Mouse (Mus musculus) liver, postnatal 0 days (tissue): ENCODE measurements around the gene Stt3b. TPM values are rescaled to one million over a fixed set of nuclear protein-coding genes. Genes with fewer than 3 reads are reported as not detected.
A peak's percentile ranks its signal among the peaks of the same experiment; 100 is the strongest.

Source experiments
- ATAC-seq: fragments of 200-750 bp; cut with Nextera tagmentation; 2 replicates; pipeline ENCODE4 v1.8.0; 2017; ENCODE audit warnings: mild to moderate bottlenecking, moderate library complexity
- DNase-seq: peaks from one replicate; pipeline ENCODE4 v3.0.0-alpha.2; 2016
- H3K27ac ChIP-seq: fragments of 300-500 bp; sonication (generic); 2 replicates; pipeline ENCODE4 v1.5.1; 2014; ENCODE audit warnings: antibody characterized with exemption, moderate library complexity, mild to moderate bottlenecking, low read depth
- H3K27me3 ChIP-seq: fragments of 300-500 bp; sonication (generic); 2 replicates; pipeline ENCODE4 v1.6.1; 2014; ENCODE audit warnings: low read length, control low read depth, mixed read lengths; ENCODE audit not compliant: insufficient read depth
- H3K36me3 ChIP-seq: fragments of 300-500 bp; sonication (generic); replicated peaks from 2 replicates; pipeline ENCODE4 v1.6.1; 2014; ENCODE audit warnings: mild to moderate bottlenecking, control low read depth, low read length, moderate library complexity, mixed read lengths; ENCODE audit not compliant: insufficient read depth
- H3K4me1 ChIP-seq: fragments of 300-500 bp; sonication (generic); 2 replicates; pipeline ENCODE4 v1.6.1; 2014; ENCODE audit warnings: antibody characterized with exemption, mild to moderate bottlenecking, control low read depth; ENCODE audit not compliant: insufficient read depth
- H3K4me2 ChIP-seq: fragments of 300-500 bp; sonication (generic); 2 replicates; pipeline ENCODE4 v1.6.1; 2014; ENCODE audit warnings: low read depth, mild to moderate bottlenecking, low read length, moderate library complexity, mixed read lengths
- H3K4me3 ChIP-seq: fragments of 300-500 bp; sonication (generic); 2 replicates; pipeline ENCODE4 v1.5.1; 2014; ENCODE audit warnings: low read depth, low read length
- H3K9ac ChIP-seq: fragments of 300-500 bp; sonication (generic); replicated peaks from 2 replicates; pipeline ENCODE4 v1.6.1; 2014; ENCODE audit warnings: mild to moderate bottlenecking, moderate library complexity
- H3K9me3 ChIP-seq: fragments of 300-500 bp; sonication (generic); 2 replicates; pipeline ENCODE4 v1.6.1; 2016; ENCODE audit warnings: mild to moderate bottlenecking, control low read depth, low read length, mixed read lengths
- CTCF ChIP-seq: sonication (generic); IDR thresholded peaks from 2 replicates; pipeline ENCODE4 v1.5.1; 2016; ENCODE audit warnings: antibody characterized with exemption, low read depth
- EP300 ChIP-seq: IDR thresholded peaks from 2 replicates; pipeline ENCODE4 v1.6.1; 2016; ENCODE audit warnings: antibody characterized with exemption, low read depth, mild to moderate bottlenecking
- WGBS: fragments of 180-500 bp; shearing (Covaris S2); extraction: QIAGEN DNeasy Blood & Tissue Kit; methylation state at CpG from one replicate; pipeline ENCODE4 v1.1.7; 2014; ENCODE audit not compliant: insufficient replicate concordance; 5-methylcytosine and 5-hydroxymethylcytosine counted together
- polyA plus RNA-seq: library from polyadenylated mRNA; unstranded; fragments of >200 nt; fragmentation: Nextera tagmentation; extraction: Ambion mirVana; gene quantifications from 2 replicates; pipeline ENCODE4 v1.2.1, GENCODE M21; 2015

The Stt3b gene
- polyA plus RNA-seq, 1 experiment from 2014 or later: 43.8 TPM

DNA sequence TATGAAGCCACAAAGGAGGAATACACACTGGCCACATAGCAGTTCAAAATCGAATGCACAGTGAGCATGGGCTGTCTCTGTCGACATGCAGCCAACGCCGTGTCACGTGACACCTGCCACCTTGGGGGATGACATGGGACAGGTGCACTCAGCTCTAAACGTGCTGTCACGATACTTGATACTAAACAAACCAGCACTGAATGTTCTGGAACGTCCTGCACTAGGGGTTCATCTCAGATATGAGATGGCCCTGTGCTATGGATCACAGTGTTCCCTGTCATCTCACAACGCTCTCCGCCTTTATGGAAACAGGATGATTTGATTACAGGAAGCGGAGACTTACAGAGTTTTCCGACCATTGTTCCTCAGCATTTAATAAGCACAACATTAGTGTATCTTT lies 22.8 kb upstream of the Stt3b start:
- Histone ChIP-seq H3K4me3 (no peak overlapping the region), H3K27ac (no peak overlapping the region), H3K4me2 (no peak overlapping the region), H3K4me1 (peaks cover 4% of the 10 kb centered on the region; the same call in 1 of the 2 replicates), H3K9me3 (no peaks in the 10 kb centered on the region), H3K36me3 (no peaks in the 10 kb centered on the region), H3K9ac (no peak overlapping the region), H3K27me3 (no peaks in the 10 kb centered on the region)
- DNase-seq (no peak), ATAC-seq (peak; percentile 54; the same call in 1 of the 2 replicates)
- WGBS: 76% methylated on average over 12 of the region's 12 CpGs
- TF ChIP-seq CTCF (no peak), EP300 (peak; percentile 91)

GRCm38 (mm10) chr9:115332339-115332738 lies 22.1 kb upstream of the Stt3b start:
- H3K9me3 ChIP-seq: no peaks in the 10 kb centered on the region
- no peak overlapping the region for H3K4me3 ChIP-seq
- TF ChIP-seq EP300 (no peak), CTCF (no peak)
- ATAC-seq (no peak), DNase-seq (no peak)
- H3K4me1 ChIP-seq: peaks cover 4% of the 10 kb centered on the region; the same call in 1 of the 2 replicates
- H3K27me3 ChIP-seq: no peaks in the 10 kb centered on the region
- WGBS: 72% methylated on average over 7 of the region's 7 CpGs
- H3K9ac ChIP-seq: 0 out of 2 replicates have a peak overlapping the region, but pooled peaks have one; percentile 21
- no peak overlapping the region for H3K27ac ChIP-seq
- no peak overlapping the region for H3K4me2 ChIP-seq
- no peaks in the 10 kb centered on the region for H3K36me3 ChIP-seq

DNA sequence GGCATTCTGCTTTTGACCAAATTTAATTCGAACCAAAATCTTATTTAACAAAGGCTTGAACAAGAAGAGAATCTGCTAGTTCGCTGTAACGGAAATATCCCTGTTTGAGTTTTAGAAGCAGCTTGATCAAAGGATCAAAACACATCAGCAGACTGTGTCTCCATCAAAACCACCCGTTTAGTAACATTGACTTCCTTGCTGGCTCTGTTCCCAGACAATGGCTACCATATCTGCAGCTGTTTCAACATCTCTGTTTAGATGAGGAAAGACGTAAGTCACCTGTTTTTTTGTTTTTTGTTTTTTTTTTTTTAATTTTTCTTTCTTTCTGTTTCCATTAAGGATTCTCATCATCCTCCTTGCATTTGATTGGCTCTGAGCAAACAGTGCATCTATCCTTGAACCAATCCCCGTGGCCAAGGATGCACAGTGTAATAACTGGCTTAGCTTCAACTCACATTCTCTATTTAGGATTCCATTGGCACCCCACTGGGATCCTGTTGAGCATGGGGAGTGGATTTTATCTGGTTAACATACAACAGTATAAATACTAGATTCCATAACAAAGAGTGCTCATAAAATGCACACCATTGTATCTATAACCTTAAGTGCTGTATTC lies 20.7 kb upstream of the Stt3b start:
- Histone ChIP-seq H3K36me3 (no peaks in the 10 kb centered on the region), H3K27me3 (no peaks in the 10 kb centered on the region), H3K4me3 (no peak overlapping the region), H3K9me3 (no peaks in the 10 kb centered on the region), H3K4me2 (no peak overlapping the region), H3K27ac (no peak overlapping the region), H3K9ac (no peak overlapping the region), H3K4me1 (peaks cover 4% of the 10 kb centered on the region; the same call in 1 of the 2 replicates)
- no peak for DNase-seq
- no peak for ATAC-seq
- TF ChIP-seq EP300 (peak; percentile 53), CTCF (no peak)
- 57% methylated on average over 6 of the region's 6 CpGs for WGBS

DNA sequence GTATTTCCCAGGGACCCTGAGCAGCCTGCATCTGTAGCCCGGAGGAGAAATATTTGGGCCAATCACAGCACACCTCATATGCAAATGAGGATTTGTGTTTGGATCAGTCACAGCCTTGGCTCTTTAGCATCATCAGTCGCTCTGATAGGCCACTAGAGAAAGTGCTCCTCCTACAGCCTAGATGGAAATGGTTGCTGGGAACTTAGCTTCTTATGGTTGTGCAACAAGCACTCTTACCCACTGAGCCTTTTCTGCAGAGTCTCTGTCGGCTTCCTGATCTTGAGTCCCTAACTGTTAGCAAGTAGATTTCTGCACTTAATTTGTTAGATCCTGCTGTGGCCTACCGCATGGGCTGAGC lies 16.3 kb upstream of the Stt3b start:
- ATAC-seq (no peak), DNase-seq (no peak)
- TF ChIP-seq EP300 (no peak), CTCF (no peak)
- H3K27ac ChIP-seq: no peak overlapping the region
- H3K4me3 ChIP-seq: no peak overlapping the region
- H3K9ac ChIP-seq: no peak overlapping the region
- no peaks in the 10 kb centered on the region for H3K36me3 ChIP-seq
- H3K27me3 ChIP-seq: no peaks in the 10 kb centered on the region
- no peaks in the 10 kb centered on the region for H3K9me3 ChIP-seq
- WGBS: 85% methylated on average over 4 of the region's 4 CpGs
- H3K4me1 ChIP-seq: no peaks in the 10 kb centered on the region
- no peak overlapping the region for H3K4me2 ChIP-seq

DNA sequence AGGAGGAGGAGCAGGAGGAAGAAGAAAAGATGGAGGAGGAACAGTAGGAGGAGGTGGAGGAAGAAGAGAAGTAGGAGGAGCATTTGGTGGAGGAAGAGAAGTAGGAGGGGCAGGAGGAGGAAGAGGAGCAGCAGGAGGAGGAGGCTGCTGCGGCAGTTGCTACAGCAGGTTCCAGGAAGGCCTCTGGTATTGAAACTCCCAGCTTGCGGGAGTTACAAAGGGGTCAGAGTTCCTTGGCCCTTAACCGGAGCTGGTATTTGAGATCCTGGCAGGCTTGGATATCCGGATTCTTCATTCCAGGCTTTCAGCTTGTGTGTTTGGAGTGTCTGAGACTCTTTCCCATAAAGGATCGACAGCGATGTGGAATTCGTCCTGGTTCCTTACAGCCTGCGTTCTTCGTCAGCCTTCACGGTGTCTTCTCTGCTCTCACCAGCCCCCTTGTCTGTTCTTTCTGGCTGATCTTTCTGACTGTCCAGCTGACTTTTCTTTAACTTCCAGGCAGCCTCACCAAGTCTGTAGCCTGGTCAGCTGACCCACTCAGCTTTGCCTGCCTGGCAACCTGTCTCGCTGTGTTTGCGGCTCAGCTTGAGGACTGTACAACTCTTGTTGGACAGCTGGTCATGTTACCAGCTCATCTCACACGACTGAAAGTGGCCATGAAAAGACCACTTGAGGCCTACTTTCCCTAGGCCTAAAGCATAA lies 15.8 kb upstream of the Stt3b start:
- no peak for DNase-seq
- Histone ChIP-seq H3K4me2 (no peak overlapping the region), H3K27ac (no peak overlapping the region), H3K36me3 (no peaks in the 10 kb centered on the region), H3K9ac (no peak overlapping the region), H3K9me3 (no peaks in the 10 kb centered on the region), H3K4me3 (no peak overlapping the region), H3K4me1 (no peaks in the 10 kb centered on the region), H3K27me3 (no peaks in the 10 kb centered on the region)
- WGBS: 79% methylated on average over 13 of the region's 13 CpGs
- no peak for ATAC-seq
- TF ChIP-seq CTCF (no peak), EP300 (no peak)

- H3K36me3 ChIP-seq: no peaks in the 10 kb centered on the region
- no peak overlapping the region for H3K4me3 ChIP-seq
- TF ChIP-seq EP300: no peak
- TF ChIP-seq CTCF: no peak
- H3K4me1 ChIP-seq: no peaks in the 10 kb centered on the region
- no peak overlapping the region for H3K9ac ChIP-seq
- ATAC-seq (no peak), DNase-seq (no peak)
- WGBS: 63% methylated on average over 10 of the region's 10 CpGs
- no peak overlapping the region for H3K4me2 ChIP-seq
- no peaks in the 10 kb centered on the region for H3K9me3 ChIP-seq
- no peak overlapping the region for H3K27ac ChIP-seq
- H3K27me3 ChIP-seq: no peaks in the 10 kb centered on the region
These were observed 13.4 kb upstream of the Stt3b start for GRCm38 (mm10) chr9:115323572-115323971.
